Mouse (Mus musculus) cerebellum, postnatal 4 days (tissue): ENCODE data around the gene Bcl7a.

Experiments used
- DNase-seq, 2 experiments: peaks; one replicate each; pipeline ENCODE4 v3.0.0; 2022; ENCODE audit warnings: low spot score in 2 of 2, mixed read lengths in 1 of 2

Bcl7a gene

GRCm38 (mm10) chr5:123327686-123328085, 15.9 kb upstream of the Bcl7a start:
- no peak for DNase-seq

- DNase-seq: no peak
Measured at GRCm38 (mm10) chr5:123333566-123333965, 10.1 kb upstream of the Bcl7a start.

- DNase-seq: no peak
Measured at GRCm38 (mm10) chr5:123336205-123336961, 7.3 kb upstream of the Bcl7a start.

- DNase-seq: no peak
Measured at GRCm38 (mm10) chr5:123338463-123338862, 5.2 kb upstream of the Bcl7a start.

- DNase-seq: no peak
Measured at GRCm38 (mm10) chr5:123344628-123344962, 961 bp downstream of the Bcl7a start.

- peak in 1 of 2 experiments; percentile 50 for DNase-seq
Measured at GRCm38 (mm10) chr5:123344963-123345852, 1.6 kb downstream of the Bcl7a start.

GRCm38 (mm10) chr5:123345853-123346654, 2.4 kb downstream of the Bcl7a start:
- DNase-seq: peak; percentile 49 to 89

- DNase-seq: no peak
Measured at GRCm38 (mm10) chr5:123346701-123347270, 3.2 kb downstream of the Bcl7a start.

- DNase-seq: no peak
Measured at GRCm38 (mm10) chr5:123347985-123348384, 4.4 kb downstream of the Bcl7a start.

- DNase-seq: no peak
Measured at GRCm38 (mm10) chr5:123350386-123350785, 6.8 kb downstream of the Bcl7a start.

GRCm38 (mm10) chr5:123355918-123356317, 12.3 kb downstream of the Bcl7a start:
- no peak for DNase-seq

GRCm38 (mm10) chr5:123357253-123357652, 13.6 kb downstream of the Bcl7a start:
- no peak for DNase-seq

- DNase-seq: no peak
Measured at GRCm38 (mm10) chr5:123359431-123359830, 15.8 kb downstream of the Bcl7a start.

GRCm38 (mm10) chr5:123362911-123363310, 19.3 kb downstream of the Bcl7a start:
- DNase-seq: no peak

GRCm38 (mm10) chr5:123364302-123364971, 20.8 kb downstream of the Bcl7a start:
- no peak for DNase-seq

- DNase-seq: peak in 1 of 2 experiments; percentile 36
Measured at GRCm38 (mm10) chr5:123368869-123369488, 25.3 kb downstream of the Bcl7a start.

GRCm38 (mm10) chr5:123370049-123370448, 26.4 kb downstream of the Bcl7a start:
- DNase-seq: no peak

- no peak for DNase-seq
Measured at GRCm38 (mm10) chr5:123375262-123375661, 31.6 kb downstream of the Bcl7a start.

GRCm38 (mm10) chr5:123375793-123376452, 32.3 kb downstream of the Bcl7a start:
- no peak for DNase-seq

- DNase-seq: peak; percentile 50 to 74
Measured at GRCm38 (mm10) chr5:123376569-123376968, 32.9 kb downstream of the Bcl7a start.
